Mouse (Mus musculus) neutrophil, adult 5-6 weeks (primary cell): ENCODE measurements at regions not wholly inside any gene's neighbourhood (a gene's known extent, or its start where the extent isn't known, plus 50 kb on each side); places are given as distances from the start of the nearest gene placed in this dataset.

Experiments
- ATAC-seq: fragments of 151-379, 151-347 bp; 2 replicates; pipeline ENCODE4 v1.8.0; 2017; ENCODE audit warnings: mild to moderate bottlenecking, moderate TSS enrichment; ENCODE audit not compliant: insufficient number of reproducible peaks, poor library complexity, low FRiP score, severe bottlenecking; ENCODE audit errors: extremely low read depth

- ATAC-seq = no peak
Measured at GRCm38 (mm10) chr2:179231708-179232354, 210.4 kb upstream of the Cdh4 start.

GRCm38 (mm10) chr2:179238166-179238565 lies 204.1 kb upstream of the Cdh4 start:
- no peak for ATAC-seq

GRCm38 (mm10) chr2:179260892-179261291 lies 181.3 kb upstream of the Cdh4 start:
- no peak for ATAC-seq

- no peak for ATAC-seq
Measured at GRCm38 (mm10) chr2:179263888-179264287, 178.3 kb upstream of the Cdh4 start.

GRCm38 (mm10) chr2:179265436-179265835 lies 176.8 kb upstream of the Cdh4 start:
- no peak for ATAC-seq

- no peak for ATAC-seq
Measured at GRCm38 (mm10) chr2:179277204-179277886, 164.9 kb upstream of the Cdh4 start.

GRCm38 (mm10) chr2:179277887-179278282 lies 164.3 kb upstream of the Cdh4 start:
- no peak for ATAC-seq

GRCm38 (mm10) chr2:179282276-179282675 lies 160.0 kb upstream of the Cdh4 start:
- no peak for ATAC-seq

GRCm38 (mm10) chr2:179290394-179290793 lies 151.8 kb upstream of the Cdh4 start:
- no peak for ATAC-seq

- ATAC-seq = no peak
Measured at GRCm38 (mm10) chr2:179291046-179291563, 151.1 kb upstream of the Cdh4 start.

- no peak for ATAC-seq
Measured at GRCm38 (mm10) chr2:179291958-179292357, 150.3 kb upstream of the Cdh4 start.

GRCm38 (mm10) chr2:179292566-179292965 lies 149.7 kb upstream of the Cdh4 start:
- no peak for ATAC-seq

- ATAC-seq = no peak
Measured at GRCm38 (mm10) chr2:179293114-179293513, 149.1 kb upstream of the Cdh4 start.

GRCm38 (mm10) chr2:179297057-179297456 lies 145.2 kb upstream of the Cdh4 start:
- no peak for ATAC-seq

GRCm38 (mm10) chr2:179303765-179304164 lies 138.5 kb upstream of the Cdh4 start:
- ATAC-seq = no peak

GRCm38 (mm10) chr2:179307286-179307931 lies 134.8 kb upstream of the Cdh4 start:
- ATAC-seq = no peak

GRCm38 (mm10) chr2:179307932-179308303 lies 134.3 kb upstream of the Cdh4 start:
- ATAC-seq = no peak

- no peak for ATAC-seq
Measured at GRCm38 (mm10) chr2:179318046-179318445, 124.2 kb upstream of the Cdh4 start.

- ATAC-seq = no peak
Measured at GRCm38 (mm10) chr2:179325242-179325641, 117.0 kb upstream of the Cdh4 start.

- no peak for ATAC-seq
Measured at GRCm38 (mm10) chr2:179332872-179333489, 109.2 kb upstream of the Cdh4 start.
